In the genomic region with DNA sequence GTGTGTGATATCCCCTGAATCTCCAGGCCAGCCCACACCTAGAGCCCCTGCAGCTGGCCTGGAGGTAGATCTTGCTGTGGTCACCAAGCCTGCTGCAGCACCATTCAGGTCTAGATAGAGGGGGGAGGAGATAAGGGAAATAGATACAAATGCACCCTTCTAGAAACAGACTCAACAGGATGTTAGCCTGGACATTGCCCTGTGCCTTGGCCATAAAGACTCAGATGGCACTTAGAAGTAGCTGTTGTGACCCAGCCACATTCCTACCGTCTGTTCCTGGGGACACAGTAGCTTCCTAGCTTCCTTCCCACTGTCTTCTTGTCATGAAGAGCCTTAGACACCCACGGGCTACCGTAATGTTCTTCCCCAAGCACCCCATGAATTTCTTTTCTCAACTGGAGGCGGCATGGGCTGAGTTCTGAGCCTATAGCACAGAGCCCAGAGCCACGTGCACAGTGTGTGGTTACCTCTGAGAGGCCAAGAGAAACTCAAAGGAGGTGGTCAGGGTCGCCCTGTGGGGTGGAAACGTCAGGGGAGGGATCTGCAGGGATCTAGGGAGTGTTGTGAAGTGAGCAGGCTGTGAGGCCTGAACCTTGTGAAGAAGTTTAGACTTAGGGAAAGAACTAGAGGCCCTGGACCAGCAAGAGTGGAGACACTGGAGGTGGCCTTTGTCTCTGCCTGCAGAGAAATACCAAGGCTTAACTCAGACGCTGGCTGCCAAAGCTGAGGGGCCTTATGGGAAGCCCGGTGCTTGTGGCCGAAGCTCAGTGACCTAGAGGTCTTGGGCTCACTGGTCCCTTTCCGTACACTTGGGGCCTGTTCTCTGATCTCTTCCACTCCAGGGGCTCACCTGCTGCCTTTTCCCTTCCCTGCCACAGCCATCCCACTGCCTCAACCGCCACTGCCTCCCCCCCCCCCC, we compare ENCODE assay signal across 21 mouse cellular contexts. TPM values are rescaled to one million over a fixed set of nuclear protein-coding genes. Genes with fewer than 3 reads are reported as not detected.
A peak's percentile ranks its signal among the peaks of the same experiment; 100 is the strongest.
DNase-seq lines count a peak whose midpoint lies in the region; ATAC-seq and TF ChIP-seq lines count a peak whose summit lies in the region.
"Had no signal": no experiment of that assay in that cellular context is flagged by ENCODE, and none has a peak within 500 bp of the region (broad histone marks: within the 10 kb centered on the region; RNA-seq: fewer than 3 reads in every experiment).

No protein-coding gene starts in this region.

- no peak overlapping the region for H3K9ac ChIP-seq in intestine, postnatal 0 days (ENCODE audit: low read depth, low read length)
- H3K9ac ChIP-seq: embryonic facial prominence, embryonic 15.5 days; hindbrain, embryonic 12.5 days had no signal

- H3K36me3 ChIP-seq in intestine, postnatal 0 days (ENCODE audit: control insufficient read depth, insufficient read depth) = no peaks in the 10 kb centered on the region; the same call in 1 of the 2 replicates
- H3K36me3 ChIP-seq: embryonic facial prominence, embryonic 15.5 days had no signal

- peak; percentile 66 for ATAC-seq in intestine, postnatal 0 days
- ATAC-seq: forebrain, embryonic 14.5 days had no signal

- WGBS in intestine, postnatal 0 days = 70% methylated on average over 12 of the region's 12 CpGs

- H3K9me3 ChIP-seq in intestine, postnatal 0 days (ENCODE audit: control insufficient read depth) = no peaks in the 10 kb centered on the region
- H3K9me3 ChIP-seq: embryonic facial prominence, embryonic 15.5 days; forebrain, embryonic 10.5 days; heart, embryonic 10.5 days; hindbrain, embryonic 12.5 days had no signal

- peak; percentile 43 to 44 for DNase-seq in kidney, adult 8-10 months
- DNase-seq in kidney, postnatal 14 days = no peak
- peak; percentile 49 for DNase-seq in right cerebral cortex, adult 18-20 months
- DNase-seq in right cerebral cortex, postnatal 36 days (ENCODE audit: low spot score in 2 of 2) = no peak
- no peak for DNase-seq in ovary, postnatal 14 days (ENCODE audit: low spot score)
- DNase-seq: adrenal gland, adult 2 months; adrenal gland, postnatal 25 days; cerebellum, adult 2 months; cerebellum, postnatal 10 days; embryo, embryonic 11 days; gastrocnemius, postnatal 10 days; heart, adult 18-20 months; heart, postnatal 10 days; heart, postnatal 4 days had no signal

- H3K4me1 ChIP-seq in intestine, postnatal 0 days (replicated peaks; ENCODE audit: control insufficient read depth, insufficient read depth, low read length) = peaks cover 10% of the 10 kb centered on the region; the same call in 1 of the 2 replicates
- H3K4me1 ChIP-seq: embryonic facial prominence, embryonic 15.5 days; hindbrain, embryonic 12.5 days had no signal

- H3K4me2 ChIP-seq in intestine, postnatal 0 days (replicated peaks; ENCODE audit: low read depth) = no peak overlapping the region
- H3K4me2 ChIP-seq: embryonic facial prominence, embryonic 15.5 days; hindbrain, embryonic 12.5 days had no signal

- TF ChIP-seq CTCF in intestine, postnatal 0 days (IDR thresholded peaks at IDR 0.05; ENCODE audit: low read depth) = no peak

- no peak overlapping the region for H3K4me3 ChIP-seq in intestine, postnatal 0 days (ENCODE audit: low read depth, low read length)
- H3K4me3 ChIP-seq: embryonic facial prominence, embryonic 15.5 days; erythroblast, embryonic 14.5 days; forebrain, embryonic 10.5 days; heart, embryonic 10.5 days; hindbrain, embryonic 12.5 days had no signal

- H3K27me3 ChIP-seq in intestine, postnatal 0 days (replicated peaks; ENCODE audit: control insufficient read depth, insufficient read depth, low read length) = no peaks in the 10 kb centered on the region
- H3K27me3 ChIP-seq: embryonic facial prominence, embryonic 15.5 days; hindbrain, embryonic 12.5 days had no signal

- H3K27ac ChIP-seq in intestine, postnatal 0 days (ENCODE audit: low read depth, low read length) = peak overlapping the region; percentile 28; the same call in 1 of the 2 replicates
- H3K27ac ChIP-seq: embryonic facial prominence, embryonic 15.5 days; forebrain, embryonic 10.5 days; heart, embryonic 10.5 days; hindbrain, embryonic 12.5 days had no signal

RNA-seq across cellular contexts. Expression of a gene that starts 40.3 kb away (rescaled TPM):
- polyA plus RNA-seq in intestine, postnatal 0 days (2015; fragmentation: Nextera tagmentation; extraction: Ambion mirVana) = 0.16 TPM in 1 of 2 replicates, not detected in the other
- polyA plus RNA-seq: adrenal gland, adult 2 months; erythroblast, embryonic 14.5 days had no signal

RNA-seq across cellular contexts. Expression of a gene that starts 45.1 kb away (rescaled TPM):
- 122 and 124 TPM in 2 replicates for polyA plus RNA-seq in intestine, postnatal 0 days (2015; fragmentation: Nextera tagmentation; extraction: Ambion mirVana)

RNA-seq across cellular contexts. Expression of a gene that starts 45.6 kb away (rescaled TPM):
- polyA plus RNA-seq in intestine, postnatal 0 days (2015; fragmentation: Nextera tagmentation; extraction: Ambion mirVana) = 8.9 and 9.1 TPM in 2 replicates
- polyA plus RNA-seq: erythroblast, embryonic 14.5 days had no signal

RNA-seq across cellular contexts. Expression of a gene that starts 47.4 kb away (rescaled TPM):
- polyA plus RNA-seq in intestine, postnatal 0 days (2015; fragmentation: Nextera tagmentation; extraction: Ambion mirVana) = 1.0 and 1.3 TPM in 2 replicates

Comparison
In these comparisons a context has a peak if more than half of its experiments do, and no peak if none do; other contexts are left out.
1. DNase-seq: peak in kidney, adult 8-10 months (2 of 2) and right cerebral cortex, adult 18-20 months (single experiment); none in kidney, postnatal 14 days (single experiment), right cerebral cortex, postnatal 36 days (0 of 2) and ovary, postnatal 14 days (single experiment).